Mouse (Mus musculus) heart, postnatal 36 days (tissue): ENCODE measurements around the gene Eci1. TPM values are rescaled to one million over a fixed set of nuclear protein-coding genes. Genes with fewer than 3 reads are reported as not detected.
"Not testable (repeated sequence)": the region's sequence is repeated elsewhere in the genome, so short reads cannot be mapped to it uniquely, and the experiment has no call there.

Experiments
- DNase-seq, 2 experiments: peaks; one replicate each; pipeline ENCODE4 v3.0.0; 2021 to 2022
- intact Hi-C: fragments of 180-260 bp; cut with DNase I; formaldehyde crosslinking; loops from one replicate; pipeline ENCODE4 v1.15.1; 2025
- total RNA-seq, 2 experiments: library from RNA; stranded (reverse); gene quantifications; 2 replicates each; pipeline ENCODE4 v1.2.3; 2021

Eci1 gene
- 100 to 1,000 TPM; 511 to 548 TPM for total RNA-seq

DNA sequence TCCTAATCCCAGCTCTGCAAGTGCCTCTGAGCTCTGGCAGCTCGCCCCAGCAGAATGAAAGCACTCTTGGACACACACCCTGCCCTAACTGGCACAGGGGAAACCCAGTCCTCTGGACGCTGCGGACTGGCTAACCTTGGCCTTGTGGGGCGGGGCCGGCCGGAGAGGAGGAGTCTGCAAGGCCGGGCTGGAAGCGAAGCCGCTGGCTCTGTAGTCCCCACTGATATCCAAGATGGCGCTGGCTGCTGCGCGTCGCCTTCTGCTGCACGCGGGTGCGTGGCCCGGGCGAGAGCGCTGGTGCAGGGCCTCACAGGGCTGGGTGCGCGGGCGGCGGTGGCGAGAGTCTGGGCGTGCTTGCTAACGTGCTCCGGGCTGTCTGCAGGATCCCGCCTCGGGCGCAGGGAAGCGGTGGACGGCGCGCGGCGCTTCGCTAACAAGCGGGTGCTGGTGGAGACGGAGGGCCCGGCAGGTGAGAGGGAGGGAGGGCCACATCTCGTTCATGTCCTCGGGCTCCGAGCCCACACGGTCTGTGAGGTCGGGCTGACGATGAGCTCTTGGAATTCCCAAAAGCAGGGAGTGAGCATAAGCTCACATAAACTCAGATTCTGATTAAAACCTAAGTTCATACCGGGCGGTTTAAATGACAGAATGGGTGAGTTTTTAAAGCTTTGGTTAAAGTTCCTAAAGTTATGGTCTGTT is at the start of gene Eci1:
TSS of gene Eci1 (plus strand) at position 171 of the 699 bp plus-strand sequence.
- intact Hi-C loops: no loop called here

DNA sequence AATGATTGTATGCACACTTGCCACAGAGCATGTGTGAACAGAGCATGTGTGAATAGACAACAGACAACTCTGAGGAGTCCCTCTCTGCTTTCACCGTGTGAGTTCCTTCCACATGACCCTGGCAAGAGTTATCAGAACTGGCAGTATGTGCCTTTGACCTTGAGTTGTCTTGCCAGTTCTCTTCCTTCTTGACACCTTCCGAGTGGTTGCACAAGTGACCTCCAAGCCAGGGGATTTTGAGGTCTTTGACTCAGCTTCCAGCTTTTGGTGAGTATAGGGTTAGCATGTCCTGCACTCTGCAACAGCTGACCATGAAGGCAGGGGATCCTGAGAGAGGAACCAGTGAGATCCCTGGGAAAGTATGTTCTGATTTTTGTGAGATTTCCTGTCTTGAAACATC is 47.9 kb upstream of the Eci1 start:
- DNase-seq: no peak
- intact Hi-C loops: no loop called here

More for the DNA sequence above, at the start of gene Eci1:
- DNase-seq: peak; percentile 93

GRCm38 (mm10) chr17:24383789-24384188 is 42.7 kb upstream of the Eci1 start:
- DNase-seq: no peak
- intact Hi-C loops: no loop called here

- no peak for DNase-seq
- intact Hi-C loops: no loop called here
Observed at GRCm38 (mm10) chr17:24388711-24389110, 37.7 kb upstream of the Eci1 start.

GRCm38 (mm10) chr17:24389865-24390264 is 36.6 kb upstream of the Eci1 start:
- intact Hi-C loops: loop anchor here (1.0 to 5.0 kb wide), 2 partner anchors 217 to 238 kb away; partner anchors contain the start of gene Pdpk1
- peak; percentile 37 to 61 for DNase-seq

GRCm38 (mm10) chr17:24391149-24391548 is 35.3 kb upstream of the Eci1 start:
- intact Hi-C loops: loop anchor here (5.0 kb wide), 1 partner anchor 239 kb away; the partner anchor contains the start of gene Pdpk1

GRCm38 (mm10) chr17:24393527-24393926 is 32.9 kb upstream of the Eci1 start:
- intact Hi-C loops: loop anchor here (5.0 kb wide), 1 partner anchor 241 kb away; the partner anchor contains the start of gene Pdpk1
- DNase-seq: no peak

More at GRCm38 (mm10) chr17:24391149-24391548, 35.3 kb upstream of the Eci1 start:
- no peak for DNase-seq

- no peak for DNase-seq
- intact Hi-C loops: loop anchor here (5.0 kb wide), 1 partner anchor 242 kb away; the partner anchor contains the start of gene Pdpk1
Observed at GRCm38 (mm10) chr17:24394456-24394855, 32.0 kb upstream of the Eci1 start.

DNA sequence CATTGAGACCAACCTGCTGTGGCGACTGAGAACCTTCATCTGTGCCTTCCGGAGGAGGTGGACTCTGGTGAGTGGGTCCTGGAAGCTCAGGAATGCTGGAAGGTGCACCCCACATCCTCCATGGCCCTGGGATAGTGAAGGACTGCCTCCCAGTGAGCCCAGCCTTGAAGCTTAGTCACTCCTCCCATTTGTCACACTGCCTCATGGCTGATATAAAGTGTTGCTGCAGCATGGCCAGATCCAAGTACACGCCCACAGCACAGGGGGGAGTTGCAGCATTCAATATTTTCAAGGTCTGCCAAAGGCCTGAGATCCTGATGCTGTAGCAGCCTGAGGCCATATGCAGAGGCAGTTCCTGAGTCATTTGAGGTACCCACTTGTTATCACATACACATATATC is 24.1 kb upstream of the Eci1 start:
- DNase-seq: no peak
- intact Hi-C loops: no loop called here

- DNase-seq: no peak
- intact Hi-C loops: no loop called here
Observed at GRCm38 (mm10) chr17:24407116-24407803, 19.2 kb upstream of the Eci1 start.

DNA sequence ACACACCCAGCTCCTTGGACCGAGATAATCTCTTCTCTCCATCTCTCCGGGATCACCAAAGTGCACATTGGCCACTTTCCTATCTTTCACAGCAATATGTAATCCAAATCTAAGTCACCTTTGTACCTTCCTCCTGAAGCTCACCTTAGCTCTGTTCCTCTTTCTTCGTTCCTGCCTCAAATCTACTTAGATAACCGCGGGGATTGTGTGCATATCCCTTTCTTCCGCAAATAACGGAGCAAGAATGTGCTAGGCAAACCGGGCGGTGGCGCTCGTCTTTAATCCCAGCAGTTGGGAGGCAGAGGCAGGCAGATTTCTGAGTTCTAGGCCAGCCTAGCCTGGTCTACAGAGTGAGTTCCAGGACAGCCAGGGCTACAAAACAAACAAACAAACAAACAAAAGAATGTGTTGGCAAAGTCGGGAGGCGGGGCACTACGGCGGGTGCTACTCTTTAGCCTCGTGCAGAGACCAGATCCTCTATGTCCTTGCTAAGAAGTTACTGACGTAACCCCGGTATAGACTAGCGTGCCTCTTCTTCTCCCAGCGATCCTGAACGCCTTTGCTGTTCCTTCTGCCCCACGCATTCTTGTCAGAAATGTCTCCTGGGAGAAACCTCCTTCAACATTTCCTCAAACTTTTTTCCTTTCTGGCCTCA is 12.8 kb upstream of the Eci1 start:
- peak in 1 of 2 experiments; percentile 37 for DNase-seq
- intact Hi-C loops: loop anchor here (10.0 kb wide), 1 partner anchor 481 kb away; the partner anchor contains the start of genes Eme2, Mrps34 and Nme3

- intact Hi-C loops: loop anchor here (10.0 kb wide), 1 partner anchor 480 kb away; the partner anchor contains the start of genes Eme2, Mrps34 and Nme3
- DNase-seq: peak; percentile 86 to 92
Observed at GRCm38 (mm10) chr17:24414230-24414976, 12.0 kb upstream of the Eci1 start, which contains the start of gene Rnps1. Gene Rnps1, plus strand, starts transcription at chr17:24414565.

- intact Hi-C loops: loop anchor here (5.0 to 10.0 kb wide), 2 partner anchors 302 to 480 kb away; partner anchors contain the start of genes Eme2, Mrps34, Nme3 and Rnf151
- no peak for DNase-seq
Observed at GRCm38 (mm10) chr17:24415011-24415410, 11.4 kb upstream of the Eci1 start.

- no peak for DNase-seq
- intact Hi-C loops: loop anchor here (5.0 to 10.0 kb wide), 2 partner anchors 301 to 479 kb away; partner anchors contain the start of genes Eme2, Mrps34, Nme3 and Rnf151
Observed at GRCm38 (mm10) chr17:24416051-24416652, 10.3 kb upstream of the Eci1 start.

GRCm38 (mm10) chr17:24423114-24423513 is 3.3 kb upstream of the Eci1 start:
- intact Hi-C loops: no loop called here
- no peak for DNase-seq

DNA sequence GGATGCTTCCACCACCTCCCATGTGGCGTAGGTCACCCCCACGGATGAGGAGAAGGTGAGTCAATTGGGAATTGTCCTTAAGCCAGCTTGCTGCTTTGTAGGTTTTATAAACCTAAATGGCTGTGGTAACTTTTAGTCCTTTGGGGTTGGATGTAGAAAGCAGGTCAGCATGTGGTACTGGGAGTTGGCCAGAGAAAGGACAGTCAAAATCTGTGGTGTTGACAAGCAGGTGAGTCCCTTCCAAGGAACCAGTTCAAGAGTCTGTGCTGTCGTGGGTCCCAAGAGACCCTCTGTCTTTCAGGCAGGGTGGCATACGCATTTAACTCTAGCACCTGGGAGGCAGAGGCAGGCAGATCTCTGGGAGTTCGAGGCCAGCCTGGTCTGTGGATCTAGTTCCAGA is 2.0 kb upstream of the Eci1 start:
- no peak for DNase-seq
- intact Hi-C loops: no loop called here

DNA sequence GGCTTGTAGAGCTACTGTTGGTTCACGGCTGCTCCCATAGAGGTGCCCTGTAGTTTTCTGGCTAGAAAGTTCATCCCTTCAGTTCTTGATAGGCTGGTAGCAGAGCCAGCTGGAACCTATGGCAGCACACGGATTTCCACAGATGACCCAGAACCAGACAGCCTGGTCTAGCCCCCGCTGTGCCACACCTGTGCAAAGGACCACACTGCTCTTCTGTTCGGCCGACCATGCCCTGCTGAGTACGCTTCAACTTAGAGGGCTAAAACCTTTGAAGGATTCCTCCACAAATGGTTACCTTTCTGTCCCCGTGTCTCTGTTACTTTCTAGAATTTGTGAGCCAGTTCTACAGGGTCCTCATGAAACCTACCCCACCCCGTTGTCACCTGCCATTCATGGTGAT is 1.1 kb upstream of the Eci1 start:
- DNase-seq, intact Hi-C loops: not testable (repeated sequence)

DNA sequence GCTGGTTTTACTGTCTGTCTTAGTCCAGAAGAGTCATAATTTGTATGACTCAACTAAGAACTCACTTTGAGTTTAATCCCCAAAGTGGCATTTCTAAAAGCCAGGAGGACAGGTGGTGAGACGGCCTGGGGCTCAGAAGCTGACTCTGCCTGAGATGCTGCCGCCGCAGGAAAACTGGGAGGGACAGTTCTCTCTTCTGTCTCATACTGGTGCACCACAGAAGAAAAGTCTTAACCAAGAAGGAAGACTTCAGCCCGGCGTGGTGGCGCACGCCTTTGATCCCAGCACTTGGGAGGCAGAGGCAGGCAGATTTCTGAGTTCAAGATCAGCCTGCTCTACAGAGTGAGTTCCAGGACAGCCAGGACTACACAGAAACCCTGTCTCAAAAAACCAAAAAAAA is 536 bp upstream of the Eci1 start:
- intact Hi-C loops: no loop called here
- DNase-seq: no peak

DNA sequence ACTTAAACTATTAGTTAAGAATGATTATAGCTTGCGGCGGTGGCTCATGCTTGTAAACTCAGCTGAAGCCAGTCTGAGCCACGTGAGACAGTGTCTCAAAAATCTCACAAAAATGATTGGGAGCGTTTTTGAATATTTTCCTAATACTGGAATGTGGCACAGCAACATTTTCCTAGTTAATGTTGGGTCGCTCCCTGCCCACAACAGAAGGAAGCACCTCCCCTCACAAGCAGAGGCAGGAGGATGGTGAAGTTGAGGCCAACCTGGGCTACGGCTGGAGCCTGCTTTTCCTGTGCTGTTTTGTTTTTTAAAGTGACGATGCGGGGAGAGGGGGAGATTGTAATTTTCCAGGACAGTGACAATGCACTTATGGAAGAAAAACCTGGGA is 723 bp downstream of the Eci1 start:
- intact Hi-C loops: no loop called here

More for the DNA sequence above, 723 bp downstream of the Eci1 start:
- DNase-seq: no peak
